Mouse (Mus musculus): ENCODE results near the gene Ptpn5.

GRCm38 (mm10) chr7:47067879-47068278, 65.6 kb downstream of the Ptpn5 start:
- TF ChIP-seq CTCF (IDR thresholded peaks at IDR 0.05; ENCODE audit: borderline replicate concordance, control insufficient read depth, extremely low read depth, insufficient read depth, low read length, poor library complexity) (no peak), POLR2A (IDR thresholded peaks at IDR 0.05; ENCODE audit: control insufficient read depth, extremely low read depth, insufficient read depth, low read length, poor library complexity) (no peak)
